Mouse (Mus musculus) thymus, adult 2 months (tissue): ENCODE measurements around the gene Emilin1.

Experiments used
- CTCF ChIP-seq: fragments of 200-500 bp; IDR thresholded peaks from 2 replicates; pipeline ENCODE4 v1.5.1; 2012; ENCODE audit warnings: mild to moderate bottlenecking, control low read depth, low read length, moderate library complexity, borderline replicate concordance; ENCODE audit not compliant: control insufficient read depth, poor library complexity, insufficient read depth; ENCODE audit errors: extremely low read depth
- POLR2A ChIP-seq: fragments of 200-500 bp; IDR thresholded peaks from 2 replicates; pipeline ENCODE4 v1.6.1; 2012; ENCODE audit warnings: mild to moderate bottlenecking, low read length, control low read depth, moderate library complexity; ENCODE audit not compliant: control insufficient read depth, poor library complexity, insufficient read depth; ENCODE audit errors: extremely low read depth

DNA sequence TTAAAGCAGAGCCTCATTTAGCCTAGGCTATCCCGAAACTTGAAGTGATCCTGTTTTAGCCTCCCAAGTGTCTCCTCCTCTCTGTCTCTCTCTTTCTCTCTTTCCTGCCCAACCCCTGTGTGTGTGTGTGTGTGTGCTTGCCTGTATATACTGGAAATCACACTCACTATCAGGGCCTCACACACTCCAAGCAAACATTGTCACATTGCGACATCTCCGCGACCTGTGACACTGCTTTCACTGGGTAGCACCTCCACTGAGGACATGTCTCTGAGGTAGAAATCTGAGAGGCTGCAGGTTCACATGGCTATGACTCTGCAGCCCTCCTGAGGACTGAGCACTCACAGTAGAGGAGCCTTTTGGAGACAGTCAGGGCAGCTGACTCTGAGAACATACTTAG, 53.0 kb downstream of the Emilin1 start:
- TF ChIP-seq CTCF (no peak), POLR2A (no peak)
